Mouse (Mus musculus) MEL (cell line): ENCODE results near the gene Unc45a.

Experiments
- CHD1 ChIP-seq: IDR thresholded peaks from 2 replicates; pipeline ENCODE4 v1.6.1; 2012; ENCODE audit warnings: low read depth, mild to moderate bottlenecking, inconsistent platforms, low read length, improper control_type of control experiment
- CHD2 ChIP-seq: IDR thresholded peaks from 2 replicates; pipeline ENCODE4 v1.6.1; 2011; ENCODE audit warnings: low read length, improper control_type of control experiment
- CTCF ChIP-seq, 3 experiments: IDR thresholded peaks in 2 of 3; conservative IDR thresholded peaks in 1 of 3; 2 replicates each; pipeline ENCODE4 v1.5.1; 2011 to 2012; ENCODE audit warnings: low read length in 3 of 3, low read depth in 2 of 3, mild to moderate bottlenecking in 2 of 3, improper control_type of control experiment in 1 of 3, inconsistent platforms in 1 of 3, mixed read lengths in 1 of 3, moderate library complexity in 1 of 3; ENCODE audit not compliant: control insufficient read depth in 1 of 3, insufficient read depth in 1 of 3, poor library complexity in 1 of 3, severe bottlenecking in 1 of 3
- E2F4 ChIP-seq: IDR thresholded peaks from 2 replicates; pipeline ENCODE4 v1.6.1; 2011; ENCODE audit warnings: low read depth, low read length, improper control_type of control experiment, borderline replicate concordance
- ELF1 ChIP-seq: IDR thresholded peaks from 2 replicates; pipeline ENCODE4 v1.6.1; 2014; ENCODE audit warnings: low read depth, mild to moderate bottlenecking, inconsistent platforms, low read length, improper control_type of control experiment, moderate library complexity
- EP300 ChIP-seq, 2 experiments: IDR thresholded peaks; 2 replicates each; pipeline ENCODE4 v1.6.1; 2011; ENCODE audit warnings: improper control_type of control experiment in 2 of 2, low read length in 2 of 2, low read depth in 1 of 2, mild to moderate bottlenecking in 1 of 2
- HCFC1 ChIP-seq: IDR thresholded peaks from 2 replicates; pipeline ENCODE4 v1.6.1; 2012; ENCODE audit warnings: low read depth, mild to moderate bottlenecking, inconsistent platforms, low read length, improper control_type of control experiment, moderate library complexity
- MAFK ChIP-seq: IDR thresholded peaks from 2 replicates; pipeline ENCODE4 v1.6.1; 2011; ENCODE audit warnings: low read depth, mild to moderate bottlenecking, low read length, improper control_type of control experiment, borderline replicate concordance
- MAX ChIP-seq: IDR thresholded peaks from 2 replicates; pipeline ENCODE4 v1.6.1; 2011; ENCODE audit warnings: low read length, improper control_type of control experiment
- MAZ ChIP-seq: IDR thresholded peaks from 2 replicates; pipeline ENCODE4 v1.6.1; 2012; ENCODE audit warnings: low read depth, mild to moderate bottlenecking, inconsistent platforms, low read length, improper control_type of control experiment
- MEF2A ChIP-seq: IDR thresholded peaks from 2 replicates; pipeline ENCODE4 v1.6.1; 2014; ENCODE audit warnings: low read depth, mild to moderate bottlenecking, inconsistent platforms, low read length, improper control_type of control experiment; ENCODE audit not compliant: poor library complexity, insufficient replicate concordance, severe bottlenecking; ENCODE audit errors: extremely low read depth
- MYC ChIP-seq: IDR thresholded peaks from 2 replicates; pipeline ENCODE4 v1.6.1; 2011; ENCODE audit warnings: low read depth, mild to moderate bottlenecking, low read length, improper control_type of control experiment, moderate library complexity
- POLR2A ChIP-seq, 2 experiments: IDR thresholded peaks; 2 replicates each; pipeline ENCODE4 v1.6.1; 2011 to 2012; ENCODE audit warnings: low read length in 2 of 2, mild to moderate bottlenecking in 2 of 2, control low read depth in 1 of 2, improper control_type of control experiment in 1 of 2, low read depth in 1 of 2, moderate library complexity in 1 of 2; ENCODE audit not compliant: control insufficient read depth in 1 of 2, insufficient read depth in 1 of 2, poor library complexity in 1 of 2
- RAD21 ChIP-seq: IDR thresholded peaks from 2 replicates; pipeline ENCODE4 v1.6.1; 2011; ENCODE audit warnings: mild to moderate bottlenecking, low read depth, low read length, improper control_type of control experiment

DNA sequence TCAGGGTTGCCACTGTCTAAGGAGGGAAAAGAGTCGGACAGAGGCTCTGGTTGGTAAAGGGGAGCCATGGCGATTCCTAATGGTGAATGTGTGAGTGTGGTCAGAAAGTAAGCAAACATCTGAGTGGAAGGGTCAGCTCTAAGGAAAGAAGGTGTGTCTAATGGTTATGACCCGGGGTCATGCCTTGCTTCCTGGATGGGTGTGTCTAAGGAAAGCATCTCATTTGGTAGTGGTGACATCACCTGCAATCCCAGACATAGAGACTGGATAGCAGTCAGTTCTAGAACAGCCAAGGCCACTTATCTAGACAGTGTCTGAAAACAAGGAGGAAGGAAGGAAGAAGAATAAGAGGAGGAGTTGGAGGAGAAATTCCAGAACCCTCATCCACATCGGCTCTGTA lies 6.0 kb downstream of the Unc45a start:
- no peak for TF ChIP-seq CTCF (IDR thresholded peaks at IDR 0.05 in 2 of 3, conservative IDR thresholded peaks at IDR 0.05 in 1 of 3; ENCODE audit: control insufficient read depth in 1 of 3, insufficient read depth in 1 of 3, low read depth in 2 of 3, low read length in 3 of 3, poor library complexity in 1 of 3, severe bottlenecking in 1 of 3)
- no peak for TF ChIP-seq CHD2
- no peak for TF ChIP-seq CHD1
- TF ChIP-seq MAZ: no peak
- TF ChIP-seq POLR2A (IDR thresholded peaks at IDR 0.05; ENCODE audit: control insufficient read depth in 1 of 2, insufficient read depth in 1 of 2, low read depth in 1 of 2, low read length in 2 of 2, poor library complexity in 1 of 2): no peak
- no peak for TF ChIP-seq MAX
- no peak for TF ChIP-seq E2F4
- no peak for TF ChIP-seq EP300 (IDR thresholded peaks at IDR 0.05; ENCODE audit: low read depth in 1 of 2, low read length in 2 of 2)
- TF ChIP-seq HCFC1: no peak
- TF ChIP-seq MAFK: no peak
- no peak for TF ChIP-seq RAD21
- TF ChIP-seq MYC: no peak
- no peak for TF ChIP-seq MEF2A
- no peak for TF ChIP-seq ELF1
